Mouse (Mus musculus) ovary, adult 18-20 months (tissue): ENCODE data around the gene Psmb8.
A peak's percentile ranks its signal among the peaks of the same experiment; 100 is the strongest.

ENCODE experiments used
- DNase-seq: peaks from one replicate; pipeline ENCODE4 v3.0.0; 2022; ENCODE audit warnings: low spot score, mixed read lengths

Gene Psmb8

GRCm38 (mm10) chr17:34196941-34197894 lies at the start of gene Psmb8:
TSS of gene Psmb8 (plus strand) at chr17:34197721.
- peak; percentile 83 for DNase-seq

GRCm38 (mm10) chr17:34152923-34153322 lies 44.6 kb upstream of the Psmb8 start, which contains the start of gene H2-DMb1:
TSS of gene H2-DMb1 (plus strand) at chr17:34153072.
- DNase-seq, result no peak

- DNase-seq, result no peak
Measured at GRCm38 (mm10) chr17:34155534-34155933, 42.0 kb upstream of the Psmb8 start.

GRCm38 (mm10) chr17:34164202-34164895 lies 33.2 kb upstream of the Psmb8 start:
- DNase-seq, result no peak

GRCm38 (mm10) chr17:34165033-34165730 lies 32.3 kb upstream of the Psmb8 start:
- no peak for DNase-seq

GRCm38 (mm10) chr17:34169279-34169678 lies 28.2 kb upstream of the Psmb8 start:
- DNase-seq, result no peak

GRCm38 (mm10) chr17:34170487-34170876 lies 27.0 kb upstream of the Psmb8 start:
- no peak for DNase-seq

GRCm38 (mm10) chr17:34170877-34171498 lies 26.5 kb upstream of the Psmb8 start:
- DNase-seq, result peak; percentile 44

- DNase-seq, result no peak
Measured at GRCm38 (mm10) chr17:34172528-34172927, 25.0 kb upstream of the Psmb8 start.

- no peak for DNase-seq
Measured at GRCm38 (mm10) chr17:34174075-34174474, 23.4 kb upstream of the Psmb8 start.

- no peak for DNase-seq
Measured at GRCm38 (mm10) chr17:34177179-34177578, 20.3 kb upstream of the Psmb8 start.

- DNase-seq, result no peak
Measured at GRCm38 (mm10) chr17:34179019-34179418, 18.5 kb upstream of the Psmb8 start.

- DNase-seq, result no peak
Measured at GRCm38 (mm10) chr17:34179913-34180859, 17.3 kb upstream of the Psmb8 start.

- no peak for DNase-seq
Measured at GRCm38 (mm10) chr17:34183564-34184219, 13.8 kb upstream of the Psmb8 start.

- no peak for DNase-seq
Measured at GRCm38 (mm10) chr17:34185526-34185925, 12.0 kb upstream of the Psmb8 start.

GRCm38 (mm10) chr17:34186885-34187260 lies 10.6 kb upstream of the Psmb8 start:
- no peak for DNase-seq

- peak; percentile 95 for DNase-seq
Measured at GRCm38 (mm10) chr17:34187261-34187916, 10.1 kb upstream of the Psmb8 start, which contains the start of the genes Tap1 and Psmb9. TSS of gene Tap1 (plus strand) at chr17:34187553. TSS of gene Psmb9 (minus strand) at chr17:34187764.

GRCm38 (mm10) chr17:34188010-34188409 lies 9.5 kb upstream of the Psmb8 start:
- DNase-seq, result no peak

GRCm38 (mm10) chr17:34188986-34189385 lies 8.5 kb upstream of the Psmb8 start:
- DNase-seq, result no peak

GRCm38 (mm10) chr17:34192852-34193251 lies 4.7 kb upstream of the Psmb8 start:
- DNase-seq, result no peak
